Mouse (Mus musculus) bone marrow, adult 2 months (tissue): ENCODE data around the gene Ccdc141.

ENCODE experiments used
- CTCF ChIP-seq: fragments of 200-500 bp; IDR thresholded peaks from 2 replicates; pipeline ENCODE4 v1.5.1; 2011; ENCODE audit warnings: low read length, control low read depth; ENCODE audit not compliant: control insufficient read depth, insufficient read depth
- POLR2A ChIP-seq: fragments of 200-500 bp; IDR thresholded peaks from 2 replicates; pipeline ENCODE4 v1.6.1; 2011; ENCODE audit warnings: low read depth, mild to moderate bottlenecking, control low read depth, low read length, borderline replicate concordance; ENCODE audit not compliant: control insufficient read depth

GRCm38 (mm10) chr2:77085313-77085712 lies 85.1 kb downstream of the Ccdc141 start:
- TF ChIP-seq CTCF: no peak
- no peak for TF ChIP-seq POLR2A
